Mouse (Mus musculus): ENCODE measurements around the gene Olfr463.

DNA sequence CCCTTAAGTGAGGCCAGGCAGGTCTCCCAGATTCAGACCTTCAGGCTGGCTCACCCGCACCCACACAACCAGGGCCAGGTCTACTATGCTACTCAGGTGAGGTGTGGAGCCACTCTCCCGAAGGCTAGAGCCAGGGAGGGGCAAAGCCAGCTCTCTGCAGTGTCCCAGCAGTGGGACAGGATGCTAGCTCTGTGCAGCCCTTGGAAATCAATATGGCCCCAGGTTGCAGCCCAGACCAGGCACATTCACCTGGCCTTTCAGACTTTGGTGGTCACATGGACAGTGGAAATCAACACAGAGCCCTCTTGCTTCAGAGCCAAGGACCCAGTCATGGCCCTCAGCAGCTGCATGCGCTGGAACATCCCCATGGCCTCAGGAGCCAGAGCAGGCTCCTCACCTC lies 7.1 kb upstream of the Olfr463 start:
- TF ChIP-seq TCF3 (IDR thresholded peaks at IDR 0.05; ENCODE audit: insufficient read length, low read depth) (no peak), POLR2A (IDR thresholded peaks at IDR 0.05; ENCODE audit: insufficient read length, low read depth) (no peak), SRF (IDR thresholded peaks at IDR 0.05; ENCODE audit: control insufficient read depth, insufficient read length, low read depth) (no peak), CEBPB (IDR thresholded peaks at IDR 0.05; ENCODE audit: insufficient read depth, poor library complexity, severe bottlenecking) (no peak), POLR2AphosphoS2 (IDR thresholded peaks at IDR 0.05; ENCODE audit: insufficient read length, low read depth) (no peak), E2F4 (IDR thresholded peaks at IDR 0.05; ENCODE audit: insufficient read depth) (no peak), MAX (IDR thresholded peaks at IDR 0.05; ENCODE audit: low read depth) (no peak), TCF12 (IDR thresholded peaks at IDR 0.05; ENCODE audit: insufficient read depth, poor library complexity, severe bottlenecking) (no peak), USF1 (IDR thresholded peaks at IDR 0.05; ENCODE audit: low read depth) (no peak)
